Mouse (Mus musculus): ENCODE measurements around the gene Fam78a.

The Fam78a gene

GRCm38 (mm10) chr2:32038661-32039081 is 46.0 kb downstream of the Fam78a start:
- no peak for DNase-seq

- no peak for DNase-seq
Measured at GRCm38 (mm10) chr2:32037279-32037858, 47.3 kb downstream of the Fam78a start.

GRCm38 (mm10) chr2:32034206-32034605 is 50.5 kb downstream of the Fam78a start:
- DNase-seq = no peak

GRCm38 (mm10) chr2:32033436-32033835 is 51.2 kb downstream of the Fam78a start:
- DNase-seq = peak in 1 of 2 experiments; percentile 11

- DNase-seq = no peak
Measured at GRCm38 (mm10) chr2:32029636-32030035, 55.0 kb downstream of the Fam78a start.

- DNase-seq = no peak
Measured at GRCm38 (mm10) chr2:32024372-32024771, 60.3 kb downstream of the Fam78a start.

- no peak for DNase-seq
Measured at GRCm38 (mm10) chr2:32020229-32020628, 64.4 kb downstream of the Fam78a start.

- DNase-seq = no peak
Measured at GRCm38 (mm10) chr2:32019704-32020103, 65.0 kb downstream of the Fam78a start.

- DNase-seq = no peak
Measured at GRCm38 (mm10) chr2:32008716-32009115, 75.9 kb downstream of the Fam78a start.

- DNase-seq = no peak
Measured at GRCm38 (mm10) chr2:32008311-32008710, 76.3 kb downstream of the Fam78a start.
